Mouse (Mus musculus): ENCODE results near the gene Fbxo34. TPM values are rescaled to one million over a fixed set of nuclear protein-coding genes. Genes with fewer than 3 reads are reported as not detected.
A peak's percentile ranks its signal among the peaks of the same experiment; 100 is the strongest.

Fbxo34 gene
- polyA plus RNA-seq, 1 experiment from 2014 or later = 18.1 TPM

DNA sequence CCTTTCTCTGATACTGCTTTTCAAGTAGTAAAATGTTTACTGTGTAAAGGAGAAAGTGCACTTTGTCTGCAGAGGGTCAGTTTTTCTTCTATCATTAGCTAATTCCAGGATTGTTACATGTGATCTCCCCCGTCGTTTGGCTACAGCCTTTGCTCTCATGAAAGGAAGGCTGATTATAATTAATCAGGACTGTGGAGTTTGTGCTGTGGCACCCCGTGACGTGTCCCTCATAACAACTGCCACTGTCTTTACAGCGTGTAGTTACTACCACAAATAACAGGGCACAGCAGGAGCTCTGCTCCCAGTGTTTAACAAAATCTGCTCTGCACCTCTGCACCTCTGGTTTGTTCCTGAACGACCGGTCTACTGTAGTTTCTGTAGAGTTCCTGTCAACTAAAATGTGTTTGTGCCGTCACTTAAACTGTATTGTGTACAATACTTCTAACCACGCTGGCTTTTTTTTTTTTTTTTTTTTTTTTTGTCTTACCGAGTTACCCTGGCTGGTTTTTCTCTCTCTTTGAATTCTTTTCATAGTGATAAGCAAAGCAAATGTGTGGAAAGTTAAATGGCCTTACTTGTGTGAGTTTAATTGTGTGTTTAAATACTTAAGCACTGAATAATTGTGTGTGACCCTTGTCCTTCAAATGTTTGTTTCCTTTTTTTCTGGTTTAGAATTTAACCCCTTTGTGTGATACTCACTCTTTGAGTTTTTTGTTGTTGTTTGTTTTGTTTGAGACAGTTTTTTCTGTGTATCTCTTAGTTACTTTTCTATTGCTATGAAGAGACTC, 39.3 kb downstream of the Fbxo34 start:
- Histone ChIP-seq H3K4me3 (ENCODE audit: low read depth, low read length) (no peak overlapping the region), H3K4me2 (replicated peaks; ENCODE audit: low read depth) (peak overlapping the region; percentile 25), H3K4me1 (replicated peaks; ENCODE audit: control insufficient read depth, insufficient read depth) (no peaks in the 10 kb centered on the region), H3K36me3 (ENCODE audit: control insufficient read depth, insufficient read depth, low read length) (no peaks in the 10 kb centered on the region), H3K27me3 (ENCODE audit: control insufficient read depth, insufficient read depth, low read length) (no peaks in the 10 kb centered on the region), H3K9me3 (ENCODE audit: control insufficient read depth, low read length) (no peaks in the 10 kb centered on the region), H3K27ac (replicated peaks) (peak overlapping the region; percentile 74), H3K9ac (ENCODE audit: low read length) (peak overlapping the region; percentile 18; the same call in 1 of the 2 replicates)
- 19% methylated on average over 10 of the region's 10 CpGs for WGBS
- ATAC-seq (ENCODE audit: low FRiP score, low TSS enrichment) (peak; percentile 71), DNase-seq (ENCODE audit: low spot score) (peak; percentile 47)
- TF ChIP-seq EP300 (optimal IDR thresholded peaks at IDR 0.05) (no peak), CTCF (IDR thresholded peaks at IDR 0.05; ENCODE audit: low read depth) (no peak)

DNA sequence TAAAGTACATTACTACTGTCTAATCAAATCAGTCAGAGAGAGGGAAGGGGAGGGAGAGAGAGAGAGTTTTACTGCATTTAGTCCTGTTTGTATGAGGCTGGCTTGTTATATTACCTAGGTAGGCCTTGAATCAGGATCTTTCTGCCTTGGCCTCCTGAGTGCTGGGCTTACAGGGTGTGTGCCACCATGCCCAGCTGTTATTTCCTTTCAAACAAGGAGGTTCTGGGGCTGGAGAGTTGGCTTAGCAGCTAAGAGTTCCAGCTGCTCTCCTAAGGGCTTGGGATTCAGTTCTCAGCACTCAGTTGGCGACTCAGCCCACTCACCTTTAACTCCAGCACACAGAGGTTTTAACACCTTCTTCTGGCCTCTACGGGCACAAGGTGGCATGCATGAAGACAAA, 40.5 kb downstream of the Fbxo34 start:
- H3K4me1 ChIP-seq (replicated peaks; ENCODE audit: control insufficient read depth, insufficient read depth) = no peaks in the 10 kb centered on the region
- no peak overlapping the region for H3K4me2 ChIP-seq (replicated peaks; ENCODE audit: low read depth)
- no peaks in the 10 kb centered on the region for H3K9me3 ChIP-seq (ENCODE audit: control insufficient read depth, low read length)
- H3K36me3 ChIP-seq (ENCODE audit: control insufficient read depth, insufficient read depth, low read length) = no peaks in the 10 kb centered on the region
- 0 out of 2 replicates have a peak overlapping the region, but pooled peaks have one; percentile 19 for H3K27ac ChIP-seq (replicated peaks)
- 89% methylated on average over 2 of the region's 2 CpGs for WGBS
- H3K9ac ChIP-seq (ENCODE audit: low read length) = no peak overlapping the region
- DNase-seq (ENCODE audit: low spot score) (no peak), ATAC-seq (ENCODE audit: low FRiP score, low TSS enrichment) (no peak)
- no peaks in the 10 kb centered on the region for H3K27me3 ChIP-seq (ENCODE audit: control insufficient read depth, insufficient read depth, low read length)
- H3K4me3 ChIP-seq (ENCODE audit: low read depth, low read length) = no peak overlapping the region
- TF ChIP-seq CTCF (IDR thresholded peaks at IDR 0.05; ENCODE audit: low read depth) = no peak
- no peak for TF ChIP-seq EP300 (optimal IDR thresholded peaks at IDR 0.05)

DNA sequence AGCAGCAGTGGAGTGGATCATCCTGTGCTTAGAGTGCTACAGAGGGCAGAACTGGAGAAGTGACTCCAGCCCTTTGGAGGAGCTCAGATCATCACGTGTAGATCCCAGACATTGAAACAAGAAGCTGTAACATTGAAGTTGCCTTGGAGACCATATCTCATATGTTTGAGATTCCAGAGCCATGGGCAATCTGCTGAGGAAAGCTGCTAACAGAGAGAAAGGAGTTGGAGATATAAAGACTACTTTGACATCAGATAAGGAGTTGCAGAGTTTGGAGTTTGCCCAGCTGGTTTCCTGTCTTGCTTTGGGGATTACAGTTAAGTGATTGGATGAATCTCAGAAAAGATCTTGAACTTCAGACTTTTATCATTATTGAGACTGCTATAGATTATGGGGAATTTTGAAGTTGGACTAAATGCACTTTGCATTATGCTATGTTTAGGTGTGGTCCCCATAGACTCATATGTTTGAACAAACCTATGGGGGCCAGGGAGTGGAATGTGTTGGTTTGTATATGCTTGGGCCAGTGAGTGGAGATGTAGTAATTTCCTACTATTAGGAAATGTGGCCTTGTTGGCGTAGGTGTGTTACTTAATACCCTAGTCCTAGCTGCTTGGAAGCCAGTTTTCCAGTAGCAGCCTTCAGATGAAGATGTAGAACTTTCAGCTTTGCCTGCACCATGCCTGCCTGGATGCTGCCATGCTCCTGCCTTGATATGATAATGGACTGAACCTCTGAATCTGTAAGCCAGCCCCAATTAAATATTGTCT, 43.6 kb downstream of the Fbxo34 start:
- 64% methylated on average over 2 of the region's 2 CpGs for WGBS
- no peak for ATAC-seq (ENCODE audit: low FRiP score, low TSS enrichment)
- no peaks in the 10 kb centered on the region for H3K4me1 ChIP-seq (replicated peaks; ENCODE audit: control insufficient read depth, insufficient read depth)

DNA sequence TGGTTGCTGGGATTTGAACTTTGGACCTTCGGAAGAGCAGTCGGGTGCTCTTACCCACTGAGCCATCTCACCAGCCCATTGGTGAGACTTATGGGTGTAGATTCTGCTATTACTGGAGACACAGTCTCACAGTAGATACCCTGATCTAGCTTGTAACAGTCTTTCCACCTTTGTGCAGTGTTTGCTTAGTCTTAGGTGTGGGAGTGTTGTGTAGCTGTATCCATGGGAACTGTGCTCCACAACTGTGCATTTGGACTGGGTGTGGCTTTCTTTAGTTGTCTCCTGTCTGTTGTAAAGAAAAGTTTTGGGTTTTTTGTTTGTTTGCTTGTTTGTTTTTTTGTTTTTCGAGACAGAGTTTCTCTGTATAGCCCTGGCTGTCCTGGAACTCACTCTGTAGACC, 45.7 kb downstream of the Fbxo34 start:
- no peak overlapping the region for H3K4me3 ChIP-seq (ENCODE audit: low read depth, low read length)
- ATAC-seq (ENCODE audit: low FRiP score, low TSS enrichment) (0 out of 2 replicates have a peak, but pooled peaks have one; percentile 49), DNase-seq (ENCODE audit: low spot score) (no peak)
- WGBS = 90% methylated on average over 3 of the region's 3 CpGs
- no peak overlapping the region for H3K9ac ChIP-seq (ENCODE audit: low read length)
- no peaks in the 10 kb centered on the region for H3K27me3 ChIP-seq (ENCODE audit: control insufficient read depth, insufficient read depth, low read length)
- H3K36me3 ChIP-seq (ENCODE audit: control insufficient read depth, insufficient read depth, low read length) = no peaks in the 10 kb centered on the region
- TF ChIP-seq CTCF (IDR thresholded peaks at IDR 0.05; ENCODE audit: low read depth) (no peak), EP300 (optimal IDR thresholded peaks at IDR 0.05) (no peak)
- no peak overlapping the region for H3K27ac ChIP-seq (replicated peaks)
- no peak overlapping the region for H3K4me2 ChIP-seq (replicated peaks; ENCODE audit: low read depth)
- H3K4me1 ChIP-seq (replicated peaks; ENCODE audit: control insufficient read depth, insufficient read depth) = no peaks in the 10 kb centered on the region
- no peaks in the 10 kb centered on the region for H3K9me3 ChIP-seq (ENCODE audit: control insufficient read depth, low read length)

More for the DNA sequence above, 43.6 kb downstream of the Fbxo34 start:
- TF ChIP-seq EP300 (optimal IDR thresholded peaks at IDR 0.05) = no peak
- TF ChIP-seq CTCF (IDR thresholded peaks at IDR 0.05; ENCODE audit: low read depth) = no peak
- H3K4me2 ChIP-seq (replicated peaks; ENCODE audit: low read depth) = no peak overlapping the region
- no peaks in the 10 kb centered on the region for H3K9me3 ChIP-seq (ENCODE audit: control insufficient read depth, low read length)
- no peak for DNase-seq (ENCODE audit: low spot score)
- H3K27me3 ChIP-seq (ENCODE audit: control insufficient read depth, insufficient read depth, low read length) = no peaks in the 10 kb centered on the region
- no peak overlapping the region for H3K9ac ChIP-seq (ENCODE audit: low read length)
- no peak overlapping the region for H3K4me3 ChIP-seq (ENCODE audit: low read depth, low read length)
- no peak overlapping the region for H3K27ac ChIP-seq (replicated peaks)
- no peaks in the 10 kb centered on the region for H3K36me3 ChIP-seq (ENCODE audit: control insufficient read depth, insufficient read depth, low read length)

DNA sequence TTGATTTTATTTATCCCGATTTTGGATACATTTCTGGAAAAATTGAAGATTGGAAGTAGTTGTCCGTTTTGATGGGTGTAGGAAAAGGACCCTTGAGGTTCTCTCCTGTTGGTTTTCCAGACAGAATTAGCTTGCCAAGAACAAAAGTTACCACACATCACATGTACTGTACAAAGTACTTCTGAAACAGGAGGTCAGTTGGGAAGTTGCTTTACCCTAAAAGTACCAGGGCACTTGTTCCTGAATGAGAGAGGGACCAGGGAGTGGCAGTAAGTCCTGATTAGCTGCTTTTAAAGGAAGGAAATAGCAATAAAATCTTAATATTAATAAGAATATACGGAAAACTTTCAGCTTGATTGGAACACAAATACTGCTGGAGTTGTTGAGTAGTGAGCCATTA, 46.9 kb downstream of the Fbxo34 start:
- no peak overlapping the region for H3K9ac ChIP-seq (ENCODE audit: low read length)
- TF ChIP-seq EP300 (optimal IDR thresholded peaks at IDR 0.05) = no peak
- TF ChIP-seq CTCF (IDR thresholded peaks at IDR 0.05; ENCODE audit: low read depth) = no peak
- H3K36me3 ChIP-seq (ENCODE audit: control insufficient read depth, insufficient read depth, low read length) = no peaks in the 10 kb centered on the region
- H3K4me1 ChIP-seq (replicated peaks; ENCODE audit: control insufficient read depth, insufficient read depth) = no peaks in the 10 kb centered on the region
- H3K4me3 ChIP-seq (ENCODE audit: low read depth, low read length) = no peak overlapping the region
- no peaks in the 10 kb centered on the region for H3K27me3 ChIP-seq (ENCODE audit: control insufficient read depth, insufficient read depth, low read length)
- 57% methylated on average over 3 of the region's 3 CpGs for WGBS
- ATAC-seq (ENCODE audit: low FRiP score, low TSS enrichment) (no peak), DNase-seq (ENCODE audit: low spot score) (no peak)
- no peak overlapping the region for H3K4me2 ChIP-seq (replicated peaks; ENCODE audit: low read depth)
- no peaks in the 10 kb centered on the region for H3K9me3 ChIP-seq (ENCODE audit: control insufficient read depth, low read length)
- H3K27ac ChIP-seq (replicated peaks) = no peak overlapping the region

DNA sequence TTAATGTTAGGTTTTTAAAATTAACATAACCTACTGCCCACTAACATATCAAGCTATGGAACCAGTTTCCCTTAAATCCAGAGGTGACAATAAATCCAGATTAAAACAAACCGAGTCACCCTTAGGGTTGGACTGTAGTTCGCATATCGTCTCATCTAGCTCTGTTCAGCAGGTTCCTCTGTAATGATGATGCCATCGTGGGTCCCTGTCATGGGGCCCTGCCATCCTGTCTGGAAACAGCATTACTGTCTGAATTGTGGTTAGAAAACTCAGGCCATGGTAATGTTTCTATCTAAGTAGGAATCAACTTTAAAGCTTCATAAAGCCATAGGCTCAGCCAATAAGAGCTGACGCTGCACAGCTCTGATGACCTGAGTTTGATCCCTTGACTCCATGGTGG, 48.4 kb downstream of the Fbxo34 start:
- Histone ChIP-seq H3K4me3 (ENCODE audit: low read depth, low read length) (no peak overlapping the region), H3K27ac (replicated peaks) (no peak overlapping the region), H3K4me1 (replicated peaks; ENCODE audit: control insufficient read depth, insufficient read depth) (no peaks in the 10 kb centered on the region), H3K4me2 (replicated peaks; ENCODE audit: low read depth) (no peak overlapping the region), H3K9me3 (ENCODE audit: control insufficient read depth, low read length) (no peaks in the 10 kb centered on the region), H3K9ac (ENCODE audit: low read length) (no peak overlapping the region), H3K36me3 (ENCODE audit: control insufficient read depth, insufficient read depth, low read length) (no peaks in the 10 kb centered on the region), H3K27me3 (ENCODE audit: control insufficient read depth, insufficient read depth, low read length) (no peaks in the 10 kb centered on the region)
- WGBS = 75% methylated on average over 5 of the region's 5 CpGs
- no peak for TF ChIP-seq CTCF (IDR thresholded peaks at IDR 0.05; ENCODE audit: low read depth)
- ATAC-seq (ENCODE audit: low FRiP score, low TSS enrichment) (no peak), DNase-seq (ENCODE audit: low spot score) (no peak)
